Mouse (Mus musculus): ENCODE results near the gene Vmn1r43.
"Not testable (repeated sequence)": the region's sequence is repeated elsewhere in the genome, so short reads cannot be mapped to it uniquely, and the experiment has no call there.

Vmn1r43 gene

GRCm38 (mm10) chr6:89876313-89876712 is at the start of gene Vmn1r43, which contains the start of gene Vmn1r42:
Gene Vmn1r43, minus strand, starts transcription at chr6:89876413.
Gene Vmn1r42, minus strand, starts transcription at chr6:89876413.
- DNase-seq, result not testable (repeated sequence)

- DNase-seq, result no peak
These were observed 7.6 kb upstream of the Vmn1r43 start for GRCm38 (mm10) chr6:89883812-89884211.

DNA sequence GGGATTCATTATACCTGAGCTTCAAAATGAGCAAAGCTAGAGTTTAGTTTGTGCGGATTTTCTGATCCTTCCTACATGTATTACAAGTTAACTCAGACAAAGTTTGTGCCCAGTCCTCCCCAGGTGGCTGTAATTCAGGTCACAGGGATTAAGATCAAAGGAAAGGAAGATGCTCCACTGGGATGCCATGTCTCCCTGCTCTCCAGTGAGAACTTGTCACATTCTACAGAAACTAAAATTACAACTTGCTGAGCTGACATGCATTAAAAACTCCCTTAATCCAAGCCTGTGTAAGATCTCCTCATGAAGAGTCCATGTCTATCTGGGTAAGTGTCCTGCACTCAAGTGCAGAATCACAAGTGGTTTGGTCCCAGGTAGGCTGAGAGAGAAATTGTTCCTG is 7.1 kb upstream of the Vmn1r43 start, which contains the start of gene Vmn1r44:
Vmn1r44 (plus strand) TSS at position 301 of the 400 bp plus-strand sequence.
- DNase-seq, result no peak

GRCm38 (mm10) chr6:89880867-89881266 is 4.7 kb upstream of the Vmn1r43 start:
- no peak for DNase-seq

GRCm38 (mm10) chr6:89876963-89877362 is 750 bp upstream of the Vmn1r43 start:
- no peak for DNase-seq

DNA sequence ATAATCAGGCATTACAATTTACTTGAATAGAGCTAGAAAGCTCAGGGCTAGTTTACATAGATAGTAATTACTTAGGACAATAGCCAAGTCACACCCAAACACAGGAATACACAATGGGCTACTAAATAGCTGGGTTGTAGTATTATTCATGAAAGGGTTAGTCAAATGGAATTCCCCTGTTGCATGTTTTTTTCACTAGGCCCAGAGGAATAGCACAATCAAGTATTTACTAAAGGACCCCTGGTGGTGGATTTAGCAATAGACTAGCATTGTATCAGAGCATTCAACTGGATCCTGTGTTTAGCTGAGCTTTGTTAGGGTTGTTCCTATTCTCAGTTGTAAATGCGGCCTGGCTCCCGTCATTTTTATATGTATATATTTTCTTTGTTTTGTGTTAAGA is 8.2 kb downstream of the Vmn1r43 start:
- DNase-seq, result no peak

- no peak for DNase-seq
These were observed 8.9 kb downstream of the Vmn1r43 start for GRCm38 (mm10) chr6:89867276-89867675.

DNA sequence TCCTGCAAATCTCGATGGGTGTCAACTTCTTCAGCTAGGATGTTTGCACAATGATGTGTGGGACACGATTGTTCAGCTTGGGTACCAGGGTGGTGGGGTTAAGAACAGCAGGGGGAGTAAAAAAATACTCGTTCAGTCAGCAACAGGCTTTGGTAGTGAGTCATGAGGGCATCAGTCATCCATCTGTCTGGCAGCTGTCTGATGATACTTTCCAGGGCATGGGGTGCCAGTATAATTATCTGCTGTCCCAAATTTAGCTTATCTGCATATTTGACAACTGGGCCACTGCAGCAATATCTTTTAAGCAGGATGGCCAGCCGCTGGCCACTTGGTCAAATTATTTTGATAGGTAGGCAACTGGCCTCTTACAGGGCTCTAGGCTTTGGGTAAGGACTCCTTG is 12.4 kb downstream of the Vmn1r43 start:
- no peak for DNase-seq

DNA sequence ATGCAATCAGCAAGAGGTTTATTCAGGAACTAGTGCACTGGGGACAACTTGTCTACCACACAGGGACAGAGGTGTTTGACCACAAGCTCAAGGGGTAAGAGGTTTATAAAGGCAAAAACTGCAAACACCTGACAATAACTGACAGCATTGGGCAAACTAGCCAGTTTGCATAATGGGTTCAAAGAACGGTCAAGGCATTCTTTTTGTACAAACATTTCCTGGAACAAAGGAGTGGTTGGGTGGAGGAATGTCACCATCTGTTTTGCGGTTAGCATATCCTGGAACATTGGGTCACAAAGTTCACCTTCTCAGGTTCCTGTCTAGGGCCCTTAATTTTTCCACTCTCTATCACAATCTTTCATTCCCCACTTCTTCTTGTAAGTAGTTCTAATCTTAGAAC is 16.4 kb downstream of the Vmn1r43 start:
- no peak for DNase-seq

DNA sequence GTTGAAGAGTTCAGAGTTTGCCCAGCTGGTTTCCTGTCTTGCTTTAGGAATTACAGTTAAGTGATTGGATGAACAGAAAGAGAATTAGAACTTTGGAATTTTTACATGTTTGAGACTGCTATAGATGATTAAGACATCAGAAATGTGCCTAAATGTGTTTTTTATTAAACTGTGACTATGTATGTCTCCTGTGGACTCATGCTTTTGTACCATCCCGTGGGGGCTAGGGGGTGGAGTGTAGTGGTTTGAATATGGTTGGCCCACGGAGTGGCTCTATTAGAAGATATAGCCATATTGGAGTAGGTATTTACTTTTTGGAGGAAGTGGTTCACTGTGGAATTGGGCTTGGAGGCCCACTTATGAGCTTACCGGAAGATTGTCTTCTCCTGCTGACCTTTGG is 18.7 kb downstream of the Vmn1r43 start:
- no peak for DNase-seq

All from thymus, postnatal 4 days (tissue).